Mouse (Mus musculus) macrophage (primary cell): ENCODE measurements around the gene Nrn1l. TPM values are rescaled to one million over a fixed set of nuclear protein-coding genes. Genes with fewer than 3 reads are reported as not detected.

Source experiments
- H3K27ac ChIP-seq: fragments of 350-480 bp; formaldehyde crosslinking; 2 replicates; pipeline ENCODE4 v1.9.0; 2021
- H3K36me3 ChIP-seq: fragments of 350-480 bp; formaldehyde crosslinking; 2 replicates; pipeline ENCODE4 v1.9.0; 2021; ENCODE audit errors: inconsistent target
- H3K4me3 ChIP-seq: fragments of 350-480 bp; formaldehyde crosslinking; 2 replicates; pipeline ENCODE4 v1.9.0; 2021; ENCODE audit errors: inconsistent target
- H3K79me2 ChIP-seq: fragments of 350-480 bp; formaldehyde crosslinking; 2 replicates; pipeline ENCODE4 v1.9.0; 2021; ENCODE audit errors: inconsistent target
- WGBS: methylation state at CpG from one replicate; pipeline ENCODE4 v1.1.7; 2026; ENCODE audit warnings: inconsistent platforms; ENCODE audit not compliant: missing documents; 5-methylcytosine and 5-hydroxymethylcytosine counted together
- polyA plus RNA-seq: library from polyadenylated mRNA; stranded (reverse); fragments of 250-400 nt; gene quantifications from 3 replicates; pipeline ENCODE4 v1.2.4, GENCODE M21; 2018; ENCODE audit warnings: inconsistent platforms
- total RNA-seq, 78 experiments: library from RNA; depleted of rRNA; stranded (reverse); fragments of 250-400 nt; gene quantifications; 1 replicate in 9 of 78; 2 replicates in 24 of 78; 3 replicates in 43 of 78; 4 replicates in 2 of 78; pipeline ENCODE4 v1.2.4; 2018; ENCODE audit warnings: inconsistent platforms in 56 of 78

Gene Nrn1l
- 1 to 10 TPM in 2 of 26 experiments, not detected in 24; 1.8 to 2.2 TPM for total RNA-seq (2018; cell fraction: chromatin; rRNA removed)
- under 1 TPM in 1 of 26 experiments, not detected in 25; 0.34 TPM for total RNA-seq (2018; cell fraction: cytosol; rRNA removed)
- total RNA-seq (2018; cell fraction: nucleus; rRNA removed): 1 to 10 TPM in 5 of 26 experiments, not detected in 21; 1.1 to 2.0 (median 1.5) TPM
- polyA plus RNA-seq: not detected in 3 replicates

GRCm38 (mm10) chr8:105893339-105893738 is at the start of gene Nrn1l:
Gene Nrn1l, plus strand, starts transcription at chr8:105893567.
- peaks cover 43% of the 10 kb centered on the region for H3K36me3 ChIP-seq
- 70% methylated on average over 11 of the region's 11 CpGs for WGBS

GRCm38 (mm10) chr8:105846678-105847077 is 46.7 kb upstream of the Nrn1l start:
- WGBS: 53% methylated on average over 11 of the region's 11 CpGs
- H3K27ac ChIP-seq: no peak overlapping the region
- H3K36me3 ChIP-seq: peaks cover 35% of the 10 kb centered on the region; the same call in 1 of the 2 replicates
- no peak overlapping the region for H3K4me3 ChIP-seq
- H3K79me2 ChIP-seq: no peaks in the 10 kb centered on the region; the same call in 1 of the 2 replicates

More at GRCm38 (mm10) chr8:105893339-105893738, at the start of gene Nrn1l:
- Histone ChIP-seq H3K79me2 (no peaks in the 10 kb centered on the region), H3K4me3 (no peak within 1 kb of the TSS), H3K27ac (no peak within 1 kb of the TSS)

GRCm38 (mm10) chr8:105850014-105850413 is 43.4 kb upstream of the Nrn1l start:
- Histone ChIP-seq H3K36me3 (peaks cover 22% of the 10 kb centered on the region; the same call in 1 of the 2 replicates), H3K4me3 (no peak overlapping the region), H3K27ac (no peak overlapping the region), H3K79me2 (no peaks in the 10 kb centered on the region; the same call in 1 of the 2 replicates)
- WGBS: 97% methylated on average over 3 of the region's 4 CpGs

GRCm38 (mm10) chr8:105850611-105851010 is 42.8 kb upstream of the Nrn1l start:
- 97% methylated on average over 7 of the region's 7 CpGs for WGBS
- H3K79me2 ChIP-seq: peaks cover 1% of the 10 kb centered on the region; the same call in 1 of the 2 replicates
- no peak overlapping the region for H3K27ac ChIP-seq
- H3K36me3 ChIP-seq: peaks cover 18% of the 10 kb centered on the region; the same call in 1 of the 2 replicates
- H3K4me3 ChIP-seq: no peak overlapping the region

GRCm38 (mm10) chr8:105851651-105852143 is 41.7 kb upstream of the Nrn1l start:
- WGBS: 2% methylated on average over 34 of the region's 34 CpGs
- Histone ChIP-seq H3K4me3 (peak overlapping the region; percentile 91), H3K79me2 (peaks cover 12% of the 10 kb centered on the region), H3K36me3 (peaks cover 18% of the 10 kb centered on the region; the same call in 1 of the 2 replicates), H3K27ac (peak overlapping the region; percentile 48)

GRCm38 (mm10) chr8:105852146-105852729 is 41.1 kb upstream of the Nrn1l start:
- peaks cover 17% of the 10 kb centered on the region for H3K79me2 ChIP-seq
- no peak overlapping the region for H3K27ac ChIP-seq
- WGBS: 86% methylated on average over 12 of the region's 12 CpGs
- peaks cover 15% of the 10 kb centered on the region; the same call in 1 of the 2 replicates for H3K36me3 ChIP-seq
- H3K4me3 ChIP-seq: peak overlapping the region; percentile 91

GRCm38 (mm10) chr8:105853178-105853577 is 40.2 kb upstream of the Nrn1l start, which contains the start of gene Cenpt:
Gene Cenpt, minus strand, starts transcription at chr8:105853278.
- 93% methylated on average over 3 of the region's 3 CpGs for WGBS
- Histone ChIP-seq H3K27ac (no peak within 1 kb of the TSS), H3K4me3 (peak within 1 kb of the TSS; percentile 91), H3K36me3 (peaks cover 8% of the 10 kb centered on the region; the same call in 1 of the 2 replicates), H3K79me2 (peaks cover 27% of the 10 kb centered on the region)

GRCm38 (mm10) chr8:105854303-105854702 is 39.1 kb upstream of the Nrn1l start:
- H3K27ac ChIP-seq: peak overlapping the region; percentile 90; the same call in 1 of the 2 replicates
- H3K79me2 ChIP-seq: peaks cover 27% of the 10 kb centered on the region
- H3K4me3 ChIP-seq: peak overlapping the region; percentile 59; the same call in 1 of the 2 replicates
- H3K36me3 ChIP-seq: no peaks in the 10 kb centered on the region
- 41% methylated on average over 8 of the region's 8 CpGs for WGBS

GRCm38 (mm10) chr8:105854715-105855216 is 38.6 kb upstream of the Nrn1l start, which contains the start of gene Thap11:
Gene Thap11, plus strand, starts transcription at chr8:105855132.
- 1% methylated on average over 43 of the region's 43 CpGs for WGBS
- Histone ChIP-seq H3K27ac (peak within 1 kb of the TSS; percentile 90), H3K36me3 (no peaks in the 10 kb centered on the region), H3K4me3 (peak within 1 kb of the TSS; percentile 59), H3K79me2 (peaks cover 27% of the 10 kb centered on the region)

GRCm38 (mm10) chr8:105855248-105856167 is 37.9 kb upstream of the Nrn1l start:
- Histone ChIP-seq H3K79me2 (peaks cover 27% of the 10 kb centered on the region), H3K4me3 (peak overlapping the region; percentile 54), H3K36me3 (no peaks in the 10 kb centered on the region), H3K27ac (peak overlapping the region; percentile 17; the same call in 1 of the 2 replicates)
- 1% methylated on average over 71 of the region's 71 CpGs for WGBS

GRCm38 (mm10) chr8:105856168-105856835 is 37.1 kb upstream of the Nrn1l start:
- Histone ChIP-seq H3K4me3 (peak overlapping the region; percentile 54), H3K79me2 (peaks cover 32% of the 10 kb centered on the region), H3K36me3 (no peaks in the 10 kb centered on the region), H3K27ac (0 out of 2 replicates have a peak overlapping the region, but pooled peaks have one; percentile 17)
- 39% methylated on average over 15 of the region's 15 CpGs for WGBS

GRCm38 (mm10) chr8:105858495-105858894 is 34.9 kb upstream of the Nrn1l start:
- 11% methylated on average over 5 of the region's 5 CpGs for WGBS
- Histone ChIP-seq H3K27ac (peak overlapping the region; percentile 57), H3K4me3 (no peak overlapping the region), H3K79me2 (peaks cover 54% of the 10 kb centered on the region), H3K36me3 (no peaks in the 10 kb centered on the region)

GRCm38 (mm10) chr8:105859314-105859713 is 34.1 kb upstream of the Nrn1l start:
- peaks cover 63% of the 10 kb centered on the region for H3K79me2 ChIP-seq
- no peak overlapping the region; the same call in 1 of the 2 replicates for H3K4me3 ChIP-seq
- 52% methylated on average over 5 of the region's 5 CpGs for WGBS
- H3K36me3 ChIP-seq: no peaks in the 10 kb centered on the region
- peak overlapping the region; percentile 57 for H3K27ac ChIP-seq
